Mouse (Mus musculus): Measurements from ENCODE around the gene Col1a1. TPM values are rescaled to one million over a fixed set of nuclear protein-coding genes. Genes with fewer than 3 reads are reported as not detected.
"Not testable (repeated sequence)": the region's sequence is repeated elsewhere in the genome, so short reads cannot be mapped to it uniquely, and the experiment has no call there.

Col1a1 gene
- total RNA-seq, 2 experiments from 2014 or later, result 50.1 to 54.5 TPM

DNA sequence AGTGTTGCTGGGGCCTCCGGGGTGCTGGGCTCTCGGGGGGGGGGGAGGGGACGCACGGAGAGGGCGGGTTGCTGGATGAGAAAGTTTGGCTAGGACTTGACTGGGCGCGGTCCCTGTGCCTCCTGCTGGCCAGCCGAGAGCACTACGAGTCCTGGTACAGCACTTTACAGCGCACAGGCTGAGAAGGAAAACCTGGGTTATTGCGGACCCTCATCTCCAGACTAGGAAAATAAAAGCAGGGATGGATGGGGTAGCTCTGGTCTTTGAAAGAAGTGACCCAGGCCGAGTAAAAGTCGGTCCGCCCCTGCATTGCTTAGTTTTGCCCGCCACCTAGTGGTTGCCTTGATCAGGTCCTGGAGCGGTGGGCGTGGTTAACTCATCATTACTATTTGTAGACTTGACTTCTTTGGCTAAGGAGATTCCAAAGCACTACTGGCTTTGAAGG is 849 bp downstream of the Col1a1 start:
- intact Hi-C loops (cut with DNase I), result loop anchor here (1.0 kb wide), 2 partner anchors 71 to 207 kb away; no protein-coding TSS in a partner anchor

DNA sequence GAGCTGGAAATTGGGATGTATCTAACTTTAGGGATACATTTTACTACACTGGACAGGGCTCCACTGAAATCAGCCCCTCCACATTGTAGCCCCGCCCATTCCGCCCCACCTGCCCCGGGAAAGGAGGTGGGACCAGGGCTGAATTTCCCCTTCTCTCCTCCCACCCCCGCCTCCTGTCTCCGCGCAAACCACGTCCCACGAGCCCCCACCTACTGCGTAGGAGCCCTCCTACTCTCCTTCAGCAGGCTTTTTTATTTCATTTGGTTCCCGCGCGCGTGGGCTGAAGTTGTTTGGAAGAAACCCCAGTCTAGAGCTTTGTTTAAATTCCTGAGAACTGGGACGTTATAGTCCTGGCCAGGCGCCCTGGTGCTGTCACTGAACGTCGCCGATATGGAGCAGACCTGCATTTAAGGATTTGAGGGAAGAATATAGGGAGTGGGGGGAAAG is 1.3 kb downstream of the Col1a1 start:
- peak; percentile 77 to 82 for DNase-seq (ENCODE audit: low spot score in 2 of 2)
- intact Hi-C loops (cut with DNase I), result no loop called here

More for the DNA sequence above, 849 bp downstream of the Col1a1 start:
- peak; percentile 88 to 89 for DNase-seq (ENCODE audit: low spot score in 2 of 2)

DNA sequence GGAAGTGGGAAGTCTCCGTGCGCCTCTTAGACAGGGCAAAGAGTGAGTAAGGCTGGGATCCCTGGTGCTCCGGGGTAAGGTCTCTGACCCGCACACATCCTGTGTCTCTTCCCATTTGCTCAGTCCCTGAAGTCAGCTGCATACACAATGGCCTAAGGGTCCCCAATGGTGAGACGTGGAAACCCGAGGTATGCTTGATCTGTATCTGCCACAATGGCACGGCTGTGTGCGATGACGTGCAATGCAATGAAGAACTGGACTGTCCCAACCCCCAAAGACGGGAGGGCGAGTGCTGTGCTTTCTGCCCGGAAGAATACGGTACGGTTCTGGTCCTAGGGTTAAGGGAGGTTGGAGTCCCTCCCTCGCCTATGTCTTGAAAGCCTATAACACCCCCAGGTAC is 1.8 kb downstream of the Col1a1 start:
- no peak for DNase-seq (ENCODE audit: low spot score in 2 of 2)
- intact Hi-C loops (cut with DNase I), result no loop called here

DNA sequence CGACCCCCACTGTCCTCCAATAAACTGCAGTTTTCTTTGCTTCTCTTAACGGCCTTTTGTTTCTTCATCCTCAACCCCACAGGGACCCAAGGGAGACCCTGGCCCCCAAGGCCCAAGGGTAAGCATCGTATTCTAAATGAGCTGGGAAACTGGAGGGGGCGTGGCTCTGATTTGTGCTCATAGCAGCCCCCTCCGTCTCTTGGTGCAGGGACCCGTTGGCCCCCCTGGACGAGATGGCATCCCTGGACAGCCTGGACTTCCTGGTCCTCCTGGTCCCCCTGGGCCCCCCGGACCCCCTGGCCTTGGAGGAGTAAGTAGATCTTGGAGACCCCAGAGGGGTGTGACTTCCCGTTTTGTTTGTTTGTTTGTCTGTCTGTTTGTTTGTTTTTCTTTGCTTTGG is 2.3 kb downstream of the Col1a1 start:
- no peak for DNase-seq (ENCODE audit: low spot score in 2 of 2)
- intact Hi-C loops (cut with DNase I), result no loop called here

DNA sequence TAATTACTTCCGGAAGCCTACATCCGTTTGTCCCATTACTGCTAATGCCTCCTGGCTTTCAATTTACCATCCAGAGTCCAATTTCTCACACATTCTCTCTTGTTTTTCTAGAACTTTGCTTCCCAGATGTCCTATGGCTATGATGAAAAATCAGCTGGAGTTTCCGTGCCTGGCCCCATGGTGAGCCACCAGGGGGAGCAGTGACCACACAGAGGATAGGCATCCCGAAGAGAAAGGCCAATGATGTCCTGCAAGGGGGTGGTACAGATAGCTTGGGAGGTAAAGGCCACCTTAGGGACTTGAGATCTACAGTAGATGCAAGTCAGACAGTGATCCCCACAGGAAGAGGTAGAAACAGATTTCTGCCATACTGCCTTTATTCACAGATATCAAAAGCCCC is 3.3 kb downstream of the Col1a1 start:
- peak; percentile 81 to 83 for DNase-seq (ENCODE audit: low spot score in 2 of 2)
- intact Hi-C loops (cut with DNase I), result loop anchor here (1.0 kb wide), 1 partner anchor 31 kb away; no protein-coding TSS in a partner anchor

DNA sequence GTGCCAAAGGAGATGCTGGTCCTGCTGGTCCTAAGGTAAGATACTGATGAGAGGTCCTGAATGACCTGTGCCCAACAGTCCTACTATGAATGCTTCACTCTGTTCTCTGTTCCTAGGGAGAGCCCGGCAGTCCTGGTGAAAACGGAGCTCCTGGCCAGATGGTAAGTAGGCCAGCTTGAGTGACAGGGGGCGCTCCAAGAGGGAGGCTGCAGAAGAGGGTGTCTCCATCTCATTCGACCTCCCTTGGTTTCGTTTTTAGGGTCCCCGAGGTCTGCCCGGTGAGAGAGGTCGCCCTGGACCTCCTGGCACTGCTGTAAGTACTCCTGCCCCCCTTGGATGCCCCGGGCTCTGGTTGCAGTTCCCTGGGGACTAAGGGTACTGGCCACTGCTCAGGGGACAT is 5.1 kb downstream of the Col1a1 start:
- no peak for DNase-seq (ENCODE audit: low spot score in 2 of 2)
- intact Hi-C loops (cut with DNase I), result no loop called here

DNA sequence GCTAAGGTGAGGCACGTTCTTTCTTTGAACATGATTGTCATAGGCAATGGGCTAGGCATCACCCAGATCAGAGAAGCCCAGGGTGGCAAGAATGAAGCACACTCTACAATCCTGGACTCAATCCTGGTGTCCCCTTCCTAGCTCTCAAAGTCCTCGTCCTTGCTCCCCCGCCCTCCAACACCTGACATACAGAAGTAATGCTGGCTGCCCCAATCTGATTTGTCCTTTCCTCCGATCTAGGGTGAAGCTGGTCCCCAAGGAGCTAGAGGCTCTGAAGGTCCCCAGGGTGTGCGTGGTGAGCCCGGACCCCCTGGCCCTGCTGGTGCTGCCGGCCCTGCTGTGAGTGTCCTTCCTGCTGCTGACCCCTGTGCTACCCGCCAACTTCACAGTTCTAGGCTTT is 5.8 kb downstream of the Col1a1 start:
- intact Hi-C loops (cut with DNase I), result no loop called here
- no peak for DNase-seq (ENCODE audit: low spot score in 2 of 2)

DNA sequence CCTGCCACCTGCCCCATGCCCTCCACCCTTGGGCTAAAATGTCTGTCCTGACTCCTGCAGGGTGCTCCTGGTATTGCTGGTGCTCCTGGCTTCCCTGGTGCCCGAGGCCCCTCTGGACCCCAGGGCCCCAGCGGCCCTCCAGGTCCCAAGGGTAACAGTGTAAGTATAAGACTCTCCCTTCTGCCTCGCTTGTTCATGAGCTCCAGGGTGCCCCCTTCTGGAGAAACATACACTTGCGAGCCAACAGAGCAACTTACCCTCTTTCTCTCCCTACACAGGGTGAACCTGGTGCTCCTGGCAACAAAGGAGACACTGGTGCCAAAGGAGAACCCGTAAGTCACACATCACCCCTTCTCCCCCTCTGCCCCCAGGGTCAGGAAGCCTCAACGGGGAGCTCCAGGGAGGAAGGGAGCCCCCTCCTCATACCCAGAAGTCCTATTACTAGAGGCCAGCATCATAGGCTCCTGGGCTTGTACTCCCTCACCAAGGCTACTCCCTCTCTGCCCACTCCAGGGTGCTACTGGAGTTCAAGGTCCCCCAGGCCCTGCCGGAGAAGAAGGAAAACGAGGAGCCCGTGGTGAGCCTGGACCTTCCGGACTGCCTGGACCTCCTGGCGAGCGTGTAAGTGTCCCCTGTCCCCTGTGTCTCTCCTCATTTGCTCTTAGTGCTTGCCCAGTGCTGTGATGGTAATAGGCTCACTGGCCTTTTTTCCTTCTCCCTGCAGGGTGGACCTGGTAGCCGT is 6.4 kb downstream of the Col1a1 start:
- intact Hi-C loops (cut with DNase I), result no loop called here
- peak in 1 of 2 experiments; percentile 40 for DNase-seq (ENCODE audit: low spot score in 2 of 2)

DNA sequence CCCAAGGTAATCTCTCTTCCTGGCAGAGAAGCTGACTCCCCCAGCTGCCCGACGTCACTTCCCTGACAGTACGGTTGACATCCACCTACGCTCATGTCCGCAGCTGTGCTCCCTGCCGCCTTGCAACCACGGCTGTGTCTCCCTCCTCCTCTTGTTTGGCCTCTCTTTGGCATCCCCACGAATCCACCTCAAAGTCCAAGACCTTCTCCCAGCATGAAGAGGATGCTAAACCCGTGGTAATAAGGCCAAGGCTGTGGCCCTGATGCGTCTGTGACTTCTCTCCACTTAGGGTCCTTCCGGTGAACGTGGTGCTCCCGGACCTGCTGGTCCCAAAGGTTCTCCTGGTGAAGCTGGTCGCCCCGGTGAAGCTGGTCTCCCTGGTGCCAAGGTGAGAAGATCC is 7.0 kb downstream of the Col1a1 start:
- intact Hi-C loops (cut with DNase I), result no loop called here
- no peak for DNase-seq (ENCODE audit: low spot score in 2 of 2)

DNA sequence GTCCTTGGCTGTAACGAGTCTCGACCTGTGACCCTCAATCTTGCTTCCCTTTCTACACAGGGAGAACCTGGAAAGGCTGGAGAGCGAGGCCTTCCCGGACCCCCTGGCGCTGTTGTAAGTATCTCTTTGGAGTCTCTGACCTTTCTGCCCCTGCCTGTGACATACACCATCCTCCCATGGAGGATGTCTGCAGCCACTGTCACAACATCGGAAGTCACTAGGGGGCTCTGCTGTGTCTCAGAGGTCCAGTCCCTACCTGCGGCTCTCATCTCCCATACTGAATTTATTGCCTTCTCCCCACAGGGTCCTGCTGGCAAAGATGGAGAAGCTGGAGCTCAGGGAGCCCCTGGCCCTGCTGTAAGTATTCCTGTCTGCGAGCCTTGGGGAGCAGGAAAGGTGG is 8.3 kb downstream of the Col1a1 start:
- DNase-seq (ENCODE audit: low spot score in 2 of 2), result no peak
- intact Hi-C loops (cut with DNase I), result no loop called here

DNA sequence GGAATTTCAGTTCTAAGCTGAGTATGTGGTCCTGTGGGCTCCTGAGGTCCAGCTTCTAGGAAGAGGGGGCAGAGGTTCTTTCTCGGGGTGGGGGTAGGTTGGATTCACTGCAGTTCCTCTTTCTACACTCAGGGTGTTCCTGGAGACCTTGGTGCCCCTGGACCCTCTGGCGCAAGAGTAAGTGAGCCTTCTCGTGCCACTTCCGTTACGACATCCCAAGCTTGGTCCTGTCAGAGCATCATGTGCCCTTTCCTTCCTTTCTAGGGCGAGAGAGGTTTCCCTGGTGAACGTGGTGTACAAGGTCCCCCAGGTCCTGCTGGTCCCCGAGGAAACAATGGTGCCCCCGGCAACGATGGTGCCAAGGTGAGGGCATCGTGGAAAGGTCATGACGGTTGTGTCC is 9.2 kb downstream of the Col1a1 start:
- intact Hi-C loops (cut with DNase I), result no loop called here
- DNase-seq (ENCODE audit: low spot score in 2 of 2), result no peak

DNA sequence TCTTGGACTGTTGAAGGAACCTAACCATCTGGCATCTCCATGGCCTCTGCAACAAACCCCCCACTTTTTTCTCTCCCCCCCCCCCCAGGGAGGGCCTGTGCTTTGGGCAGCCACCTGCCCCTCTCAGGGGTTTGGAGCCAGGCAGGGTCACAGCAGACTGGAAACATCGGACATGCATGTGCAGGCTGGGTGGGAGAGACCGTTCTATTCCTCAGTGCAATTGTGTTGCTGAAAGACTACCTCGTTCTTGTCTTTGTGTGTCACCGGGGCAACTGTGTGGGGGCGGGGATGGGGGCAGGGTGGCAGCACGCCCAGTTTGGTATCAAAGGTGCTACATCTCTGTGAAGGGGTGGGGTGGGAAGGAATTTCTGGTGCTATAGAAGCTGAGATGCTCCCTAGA is 16.1 kb downstream of the Col1a1 start:
- no peak for DNase-seq (ENCODE audit: low spot score in 2 of 2)
- intact Hi-C loops (cut with DNase I), result no loop called here

DNA sequence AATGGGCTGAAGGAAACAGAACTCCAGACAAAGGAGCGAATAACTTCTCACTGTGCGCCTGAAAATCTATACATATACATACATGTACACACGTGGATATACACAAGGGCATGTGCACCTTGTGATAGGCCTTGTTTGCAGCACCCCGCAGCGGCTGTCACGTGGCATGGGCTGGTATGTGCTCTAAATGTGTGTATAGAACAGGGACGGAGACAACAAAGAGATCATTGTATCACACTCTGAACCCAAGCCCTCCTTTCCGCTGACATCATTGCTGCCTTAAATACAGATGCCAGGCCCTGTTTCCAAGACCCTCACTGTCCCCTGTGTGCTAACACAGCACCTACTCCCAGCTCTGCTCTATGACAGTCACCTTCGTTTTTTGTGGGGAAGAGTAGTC is 19.1 kb downstream of the Col1a1 start:
- intact Hi-C loops (cut with DNase I), result no loop called here
- no peak for DNase-seq (ENCODE audit: low spot score in 2 of 2)

DNA sequence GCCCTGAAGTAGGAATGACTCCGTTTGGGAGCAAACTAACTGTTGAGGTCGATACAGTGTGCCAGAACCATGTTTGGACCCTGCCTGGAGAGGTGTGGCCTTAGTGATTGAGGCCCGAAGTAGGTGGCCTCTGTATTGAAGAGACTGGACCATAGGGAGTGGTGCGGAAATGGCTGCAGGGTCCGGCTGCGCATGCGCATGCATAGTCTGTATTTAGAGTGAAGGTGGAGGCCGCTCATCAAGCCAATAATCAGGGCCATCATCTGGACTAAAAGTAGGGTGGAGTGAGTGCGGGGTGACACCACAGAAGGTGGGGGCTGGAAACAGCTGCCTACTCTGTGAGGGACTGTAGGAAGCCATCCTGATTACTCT is 21.7 kb downstream of the Col1a1 start:
- intact Hi-C loops (cut with DNase I), result no loop called here

DNA sequence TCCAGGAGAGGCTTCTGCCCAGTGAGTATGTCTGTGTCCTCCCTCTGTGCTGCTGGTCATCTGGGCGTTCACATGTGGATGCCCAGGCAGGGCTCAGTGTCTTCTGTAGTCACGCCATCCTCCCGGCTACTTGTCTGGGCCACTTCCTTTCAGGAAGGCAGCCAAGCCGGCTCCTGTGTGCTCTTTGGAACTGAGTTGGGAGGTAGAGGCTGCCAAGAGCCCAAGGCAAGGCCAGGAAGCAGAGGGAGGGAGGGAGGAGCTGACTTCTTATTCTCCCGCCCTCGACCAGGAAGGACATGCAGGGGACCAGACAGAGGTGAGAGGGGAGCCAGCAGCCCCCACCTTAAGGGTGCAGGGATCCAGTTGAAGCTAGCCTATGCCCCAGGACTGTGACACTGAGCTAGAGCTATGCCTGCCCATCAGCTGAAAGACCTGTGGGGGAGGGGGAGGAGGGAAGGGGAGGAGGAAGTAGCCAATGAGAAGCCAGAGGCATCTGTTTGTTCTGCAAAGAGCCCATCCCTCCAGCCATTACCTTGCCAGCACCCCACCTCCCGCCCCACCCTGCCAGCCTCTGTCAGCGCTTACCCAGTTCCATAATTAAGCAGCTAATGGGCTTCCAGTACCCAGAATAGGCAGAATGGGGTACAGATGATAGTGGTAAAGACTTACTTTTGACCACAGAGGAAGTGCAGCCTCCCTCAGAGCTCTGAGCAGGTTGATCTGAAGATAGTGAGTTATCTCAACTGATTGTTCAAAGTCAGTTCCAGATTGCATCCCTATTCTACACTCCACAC is 22.2 kb downstream of the Col1a1 start:
- DNase-seq (ENCODE audit: low spot score in 2 of 2), result peak; percentile 55 to 56
- intact Hi-C loops (cut with DNase I), result no loop called here

More for the DNA sequence above, 21.7 kb downstream of the Col1a1 start:
- no peak for DNase-seq (ENCODE audit: low spot score in 2 of 2)

DNA sequence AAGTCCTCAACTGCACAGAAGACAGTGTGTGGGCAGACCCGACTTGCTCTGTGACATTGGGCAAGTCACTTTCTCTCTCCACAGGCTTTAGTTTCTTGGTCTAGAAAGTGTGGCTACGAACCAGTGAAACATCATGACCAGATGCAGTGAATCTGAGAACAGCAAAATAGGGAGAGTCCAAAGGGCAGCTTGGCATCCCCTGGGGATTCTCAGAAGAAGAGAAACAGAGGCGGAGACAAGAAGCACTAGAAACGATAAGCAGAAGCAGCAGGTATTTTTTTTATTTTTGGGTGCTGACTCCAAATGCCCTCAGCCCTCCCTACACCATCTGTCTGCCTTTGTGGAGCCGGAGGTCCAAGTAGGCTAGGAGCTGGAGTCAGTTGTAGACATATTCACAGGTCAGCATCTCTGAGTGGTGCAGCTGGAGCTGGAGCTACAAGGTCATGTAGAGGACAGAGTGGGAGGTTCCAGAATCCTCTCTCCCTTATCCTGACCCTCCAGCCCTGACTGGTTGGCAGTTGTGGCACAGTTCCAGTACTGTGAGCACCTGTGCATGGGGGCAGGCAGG is 26.6 kb downstream of the Col1a1 start:
- DNase-seq (ENCODE audit: low spot score in 2 of 2), result no peak
- intact Hi-C loops (cut with DNase I), result no loop called here

DNA sequence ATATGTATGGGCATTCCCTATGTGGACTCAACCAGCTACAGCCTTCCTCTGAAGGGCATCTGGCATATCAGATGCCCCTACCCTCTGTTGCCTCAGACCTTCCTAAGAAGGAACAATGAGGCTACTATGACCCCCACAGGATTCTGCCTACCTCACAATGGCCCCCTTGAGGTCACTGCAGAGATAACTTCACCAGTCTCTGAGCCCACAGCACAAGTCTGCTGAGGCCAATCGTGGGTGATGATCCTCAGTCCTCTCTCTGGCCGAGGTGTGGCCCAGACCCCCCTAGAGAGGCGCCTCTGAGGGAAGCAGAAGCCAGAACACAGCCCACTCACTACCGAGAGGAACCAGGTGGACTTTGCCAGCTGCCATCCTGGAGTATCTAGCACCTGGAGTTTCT is 31.4 kb downstream of the Col1a1 start, which contains the start of gene Hils1:
Hils1 (plus strand) TSS at position 175 of the 400 bp plus-strand sequence.
- intact Hi-C loops (cut with DNase I), result no loop called here

DNA sequence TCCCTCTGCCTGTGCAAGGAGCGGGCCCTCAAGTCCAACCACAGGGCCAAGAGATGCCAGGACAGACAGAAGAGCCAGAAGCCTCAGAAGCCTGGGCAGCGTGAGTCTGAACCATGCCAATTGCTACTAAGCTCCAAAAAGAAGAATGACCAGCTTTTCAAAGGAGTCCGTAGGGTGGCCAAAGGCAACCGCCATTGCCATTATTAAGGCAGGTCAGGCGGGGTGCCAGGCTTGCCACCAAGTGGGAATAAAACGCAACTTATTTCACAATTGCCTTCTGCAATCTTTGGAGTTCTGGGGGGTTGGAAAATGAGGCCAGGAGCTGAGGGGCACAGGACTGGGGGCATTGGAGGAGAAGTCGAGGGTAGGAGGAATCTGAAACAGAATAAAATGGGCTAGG is 32.2 kb downstream of the Col1a1 start:
- intact Hi-C loops (cut with DNase I), result no loop called here
- DNase-seq (ENCODE audit: low spot score in 2 of 2), result no peak

More for the DNA sequence above, 31.4 kb downstream of the Col1a1 start, which contains the start of gene Hils1:
- no peak for DNase-seq (ENCODE audit: low spot score in 2 of 2)

DNA sequence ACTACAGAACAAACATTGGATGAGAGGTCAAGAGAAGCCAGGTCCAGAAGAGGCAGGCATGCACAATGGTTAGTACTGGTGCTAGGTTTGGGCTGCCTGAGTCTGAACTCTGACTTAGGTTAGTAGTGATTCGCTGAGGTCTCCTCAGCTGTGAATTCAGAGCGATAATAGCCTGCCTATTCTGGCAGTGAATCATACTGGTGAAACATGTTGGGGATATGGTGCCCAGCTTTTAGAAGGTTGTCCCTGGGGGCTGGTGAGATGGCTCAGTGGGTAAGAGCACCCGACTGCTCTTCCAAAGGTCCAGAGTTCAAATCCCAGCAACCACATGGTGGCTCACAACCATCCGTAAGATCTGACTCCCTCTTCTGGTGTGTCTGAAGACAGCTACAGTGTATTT is 33.7 kb downstream of the Col1a1 start:
- not testable (repeated sequence) for DNase-seq (ENCODE audit: low spot score in 2 of 2)
- intact Hi-C loops (cut with DNase I), result loop anchor here (1.0 kb wide), 1 partner anchor 30 kb away; no protein-coding TSS in a partner anchor
